Mouse (Mus musculus): ENCODE data around the gene Nrros. TPM values are rescaled to one million over a fixed set of nuclear protein-coding genes. Genes with fewer than 3 reads are reported as not detected.

The Nrros gene
- total RNA-seq (2014; rRNA removed) (4.1 and 5.3 TPM in 2 replicates), polyA plus RNA-seq (2012; rRNA removed) (3.1 and 5.9 TPM in 2 replicates)

GRCm38 (mm10) chr16:32165281-32165821 lies at the start of gene Nrros:
Gene Nrros, minus strand, starts transcription at chr16:32165594.
- DNase-seq (ENCODE audit: extremely low read depth, low read depth, low spot score) = peak; percentile 72
- peak within 1 kb of the TSS; percentile 68 for H3K4me3 ChIP-seq (ENCODE audit: insufficient read depth, low read depth, low read length)
- no peaks in the 10 kb centered on the region for H3K79me2 ChIP-seq (ENCODE audit: control insufficient read depth, insufficient read depth, low read length)
- peak within 1 kb of the TSS; percentile 73 for H3K9ac ChIP-seq (ENCODE audit: low read depth, low read length)
- TF ChIP-seq CTCF (IDR thresholded peaks at IDR 0.05; ENCODE audit: low read depth, low read length) (no peak), POLR2A (IDR thresholded peaks at IDR 0.05; ENCODE audit: extremely low read depth, insufficient read depth, low read length) (peak; percentile 49; the same call in 1 of the 2 replicates)
- H3K27me3 ChIP-seq (ENCODE audit: control insufficient read depth, insufficient read depth, low read length) = no peaks in the 10 kb centered on the region
- WGBS = 33% methylated on average over 25 of the region's 25 CpGs
- peak within 1 kb of the TSS; percentile 85 for H3K27ac ChIP-seq (replicated peaks; ENCODE audit: insufficient read depth, low read depth, low read length)
- no peaks in the 10 kb centered on the region for H3K36me3 ChIP-seq (ENCODE audit: control insufficient read depth, insufficient read depth, low read length)
- peaks cover 6% of the 10 kb centered on the region; the same call in 1 of the 2 replicates for H3K4me1 ChIP-seq (ENCODE audit: control insufficient read depth, insufficient read depth, low read length)

- TF ChIP-seq CTCF (IDR thresholded peaks at IDR 0.05; ENCODE audit: low read depth, low read length) = no peak
- TF ChIP-seq POLR2A (IDR thresholded peaks at IDR 0.05; ENCODE audit: extremely low read depth, insufficient read depth, low read length) = no peak
- H3K9ac ChIP-seq (ENCODE audit: low read depth, low read length) = no peak overlapping the region
- H3K27ac ChIP-seq (replicated peaks; ENCODE audit: insufficient read depth, low read depth, low read length) = no peak overlapping the region
- H3K4me3 ChIP-seq (ENCODE audit: insufficient read depth, low read depth, low read length) = no peak overlapping the region
- no peaks in the 10 kb centered on the region for H3K27me3 ChIP-seq (ENCODE audit: control insufficient read depth, insufficient read depth, low read length)
- 71% methylated on average over 17 of the region's 17 CpGs for WGBS
- no peaks in the 10 kb centered on the region for H3K79me2 ChIP-seq (ENCODE audit: control insufficient read depth, insufficient read depth, low read length)
- no peaks in the 10 kb centered on the region for H3K4me1 ChIP-seq (ENCODE audit: control insufficient read depth, insufficient read depth, low read length)
- no peak for DNase-seq (ENCODE audit: extremely low read depth, low read depth, low spot score)
- H3K36me3 ChIP-seq (ENCODE audit: control insufficient read depth, insufficient read depth, low read length) = no peaks in the 10 kb centered on the region
These were observed 49.6 kb upstream of the Nrros start for GRCm38 (mm10) chr16:32214804-32215576.

- Histone ChIP-seq H3K4me1 (ENCODE audit: control insufficient read depth, insufficient read depth, low read length) (no peaks in the 10 kb centered on the region), H3K4me3 (ENCODE audit: insufficient read depth, low read depth, low read length) (no peak overlapping the region), H3K36me3 (ENCODE audit: control insufficient read depth, insufficient read depth, low read length) (no peaks in the 10 kb centered on the region), H3K79me2 (ENCODE audit: control insufficient read depth, insufficient read depth, low read length) (no peaks in the 10 kb centered on the region), H3K27me3 (ENCODE audit: control insufficient read depth, insufficient read depth, low read length) (peaks cover 2% of the 10 kb centered on the region; the same call in 1 of the 2 replicates), H3K9ac (ENCODE audit: low read depth, low read length) (no peak overlapping the region), H3K27ac (replicated peaks; ENCODE audit: insufficient read depth, low read depth, low read length) (no peak overlapping the region)
- no peak for TF ChIP-seq CTCF (IDR thresholded peaks at IDR 0.05; ENCODE audit: low read depth, low read length)
- TF ChIP-seq POLR2A (IDR thresholded peaks at IDR 0.05; ENCODE audit: extremely low read depth, insufficient read depth, low read length) = no peak
- no peak for DNase-seq (ENCODE audit: extremely low read depth, low read depth, low spot score)
These were observed 48.8 kb upstream of the Nrros start for GRCm38 (mm10) chr16:32214156-32214555.

GRCm38 (mm10) chr16:32204902-32205301 lies 39.5 kb upstream of the Nrros start:
- WGBS = 54% methylated on average over 3 of the region's 3 CpGs
- peaks cover 2% of the 10 kb centered on the region; the same call in 1 of the 2 replicates for H3K27me3 ChIP-seq (ENCODE audit: control insufficient read depth, insufficient read depth, low read length)
- no peaks in the 10 kb centered on the region for H3K36me3 ChIP-seq (ENCODE audit: control insufficient read depth, insufficient read depth, low read length)
- 0 out of 2 replicates have a peak, but pooled peaks have one; percentile 3 for TF ChIP-seq CTCF (IDR thresholded peaks at IDR 0.05; ENCODE audit: low read depth, low read length)
- no peak for TF ChIP-seq POLR2A (IDR thresholded peaks at IDR 0.05; ENCODE audit: extremely low read depth, insufficient read depth, low read length)
- no peak for DNase-seq (ENCODE audit: extremely low read depth, low read depth, low spot score)
- no peaks in the 10 kb centered on the region for H3K4me1 ChIP-seq (ENCODE audit: control insufficient read depth, insufficient read depth, low read length)
- H3K27ac ChIP-seq (replicated peaks; ENCODE audit: insufficient read depth, low read depth, low read length) = no peak overlapping the region
- H3K4me3 ChIP-seq (ENCODE audit: insufficient read depth, low read depth, low read length) = no peak overlapping the region
- H3K9ac ChIP-seq (ENCODE audit: low read depth, low read length) = no peak overlapping the region
- no peaks in the 10 kb centered on the region for H3K79me2 ChIP-seq (ENCODE audit: control insufficient read depth, insufficient read depth, low read length)

- Histone ChIP-seq H3K27me3 (ENCODE audit: control insufficient read depth, insufficient read depth, low read length) (no peaks in the 10 kb centered on the region), H3K79me2 (ENCODE audit: control insufficient read depth, insufficient read depth, low read length) (no peaks in the 10 kb centered on the region), H3K4me1 (ENCODE audit: control insufficient read depth, insufficient read depth, low read length) (no peaks in the 10 kb centered on the region), H3K27ac (replicated peaks; ENCODE audit: insufficient read depth, low read depth, low read length) (no peak overlapping the region), H3K4me3 (ENCODE audit: insufficient read depth, low read depth, low read length) (no peak overlapping the region), H3K36me3 (ENCODE audit: control insufficient read depth, insufficient read depth, low read length) (no peaks in the 10 kb centered on the region), H3K9ac (ENCODE audit: low read depth, low read length) (no peak overlapping the region)
- DNase-seq (ENCODE audit: extremely low read depth, low read depth, low spot score) = peak; percentile 71
- WGBS = 60% methylated on average over 6 of the region's 6 CpGs
- peak; percentile 91 for TF ChIP-seq CTCF (IDR thresholded peaks at IDR 0.05; ENCODE audit: low read depth, low read length)
- TF ChIP-seq POLR2A (IDR thresholded peaks at IDR 0.05; ENCODE audit: extremely low read depth, insufficient read depth, low read length) = no peak
These were observed 37.3 kb upstream of the Nrros start for GRCm38 (mm10) chr16:32202681-32203080.

- no peaks in the 10 kb centered on the region for H3K27me3 ChIP-seq (ENCODE audit: control insufficient read depth, insufficient read depth, low read length)
- no peaks in the 10 kb centered on the region for H3K36me3 ChIP-seq (ENCODE audit: control insufficient read depth, insufficient read depth, low read length)
- H3K9ac ChIP-seq (ENCODE audit: low read depth, low read length) = no peak overlapping the region
- WGBS = 70% methylated on average over 9 of the region's 9 CpGs
- no peak for TF ChIP-seq CTCF (IDR thresholded peaks at IDR 0.05; ENCODE audit: low read depth, low read length)
- no peak for TF ChIP-seq POLR2A (IDR thresholded peaks at IDR 0.05; ENCODE audit: extremely low read depth, insufficient read depth, low read length)
- DNase-seq (ENCODE audit: extremely low read depth, low read depth, low spot score) = no peak
- H3K4me3 ChIP-seq (ENCODE audit: insufficient read depth, low read depth, low read length) = no peak overlapping the region; the same call in 1 of the 2 replicates
- no peaks in the 10 kb centered on the region for H3K4me1 ChIP-seq (ENCODE audit: control insufficient read depth, insufficient read depth, low read length)
- no peaks in the 10 kb centered on the region for H3K79me2 ChIP-seq (ENCODE audit: control insufficient read depth, insufficient read depth, low read length)
- H3K27ac ChIP-seq (replicated peaks; ENCODE audit: insufficient read depth, low read depth, low read length) = peak overlapping the region; percentile 92
These were observed 35.6 kb upstream of the Nrros start for GRCm38 (mm10) chr16:32201004-32201325.
